Mouse (Mus musculus) brain, embryonic 14.5 days (tissue): ENCODE data around the gene Ttc12.

Source experiments
- CTCF ChIP-seq: fragments of 200-500 bp; IDR thresholded peaks from 2 replicates; pipeline ENCODE4 v1.5.1; 2012; ENCODE audit warnings: inconsistent platforms, mild to moderate bottlenecking, moderate library complexity, borderline replicate concordance; ENCODE audit not compliant: insufficient read depth, insufficient read length; ENCODE audit errors: extremely low read depth
- POLR2A ChIP-seq: fragments of 200-500 bp; IDR thresholded peaks from 2 replicates; pipeline ENCODE4 v1.6.1; 2012; ENCODE audit warnings: mild to moderate bottlenecking, inconsistent platforms, borderline replicate concordance; ENCODE audit not compliant: poor library complexity, insufficient read depth, insufficient read length, severe bottlenecking; ENCODE audit errors: extremely low read depth

DNA sequence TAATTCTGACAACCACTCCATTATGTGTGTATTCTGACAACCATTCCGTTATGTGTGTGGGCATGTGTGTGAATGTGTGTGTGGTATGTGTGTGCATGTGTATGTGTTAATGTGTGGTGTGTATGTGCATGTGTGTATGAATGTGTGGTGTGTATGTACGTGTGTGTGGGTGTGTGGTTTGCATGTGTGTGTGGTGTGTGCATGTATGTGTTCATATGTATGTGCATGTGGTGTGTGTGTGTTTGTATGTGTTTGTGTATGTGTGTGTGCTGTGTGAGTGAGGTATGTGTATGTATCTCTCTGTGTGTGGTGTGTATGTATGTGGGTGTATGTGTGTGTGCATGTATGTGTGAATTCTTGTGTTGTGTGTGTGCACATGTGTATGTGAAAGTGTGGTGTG is 13.9 kb upstream of the Ttc12 start:
- TF ChIP-seq CTCF (no peak), POLR2A (no peak)
